Mouse (Mus musculus): Measurements from ENCODE around the gene Gm9611. TPM values are rescaled to one million over a fixed set of nuclear protein-coding genes. Genes with fewer than 3 reads are reported as not detected.

Gene Gm9611
- not detected in 2 replicates for polyA plus RNA-seq (2015; fragmentation: Nextera tagmentation; extraction: Ambion mirVana)

DNA sequence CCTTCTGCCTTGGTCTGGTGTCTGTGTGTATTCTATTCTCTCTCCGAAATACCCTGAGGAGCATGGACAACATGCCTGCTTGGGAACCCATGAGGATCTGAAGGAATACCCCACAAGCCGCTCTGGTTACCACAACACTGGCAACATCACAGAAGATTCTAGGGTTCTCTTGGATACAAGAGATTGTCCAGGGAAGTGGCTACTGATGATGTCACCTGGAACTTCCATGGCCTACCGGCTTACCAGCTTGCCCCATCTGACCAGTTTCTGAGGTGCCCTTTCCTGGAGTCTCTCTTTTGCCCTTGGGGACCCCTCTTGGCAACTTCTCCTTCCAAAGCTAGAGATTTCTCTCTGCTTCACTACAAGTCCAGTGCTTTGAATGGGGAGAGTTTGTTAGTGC is at the start of gene Gm9611:
Gene Gm9611, minus strand, starts transcription at position 101 of the 400 bp plus-strand sequence.

DNA sequence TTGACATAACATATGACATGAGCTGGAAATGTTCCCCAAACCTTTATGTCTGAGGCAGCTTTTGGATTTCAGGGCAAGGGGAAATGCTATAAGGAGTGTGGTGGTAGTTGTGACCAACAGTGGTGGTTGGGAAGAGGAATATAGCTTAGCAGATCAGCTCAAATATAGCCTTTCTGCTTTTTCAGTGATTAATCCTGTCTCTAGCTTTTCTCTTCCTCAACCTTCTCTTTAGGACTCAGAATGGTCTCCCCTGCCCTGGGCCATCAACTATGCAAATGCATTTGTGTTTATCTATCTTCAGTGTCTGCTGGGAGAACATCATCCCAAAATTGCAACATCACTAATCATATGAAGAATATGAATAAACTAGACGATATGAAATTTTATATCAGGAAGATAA is 12.8 kb upstream of the Gm9611 start, which contains the start of gene Gm7995:
Gene Gm7995, plus strand, starts transcription at position 301 of the 400 bp plus-strand sequence.

DNA sequence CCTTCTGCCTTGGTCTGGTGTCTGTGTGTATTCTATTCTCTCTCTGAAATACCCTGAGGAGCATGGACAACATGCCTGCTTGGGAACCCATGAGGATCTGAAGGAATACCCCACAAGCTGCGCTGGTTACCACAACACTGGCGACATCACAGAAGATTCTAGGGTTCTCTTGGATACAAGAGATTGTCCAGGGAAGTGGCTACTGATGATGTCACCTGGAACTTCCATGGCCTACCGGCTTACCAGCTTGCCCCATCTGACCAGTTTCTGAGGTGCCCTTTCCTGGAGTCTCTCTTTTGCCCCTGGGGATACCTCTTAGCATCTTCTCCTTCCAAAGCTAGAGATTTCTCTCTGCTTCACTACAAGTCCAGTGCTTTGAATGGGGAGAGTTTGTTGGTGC is 37.2 kb downstream of the Gm9611 start, which contains the start of gene Gm17026:
Gene Gm17026, minus strand, starts transcription at position 101 of the 400 bp plus-strand sequence.

Small RNAs within 50 kb of the gene (microRNA-seq; reads per million reads assigned to microRNA genes)
- gene Gm25208 (ENCODE audit: borderline replicate concordance, insufficient number of aligned reads) (not detected), gene Gm25892 (ENCODE audit: borderline replicate concordance, insufficient number of aligned reads) (not detected)

Other genes with a start within 250 kb of the Gm9611 start
- gene Gm7951, start 180.0 kb downstream of the Gm9611 start, polyA plus RNA-seq (2015; fragmentation: Nextera tagmentation; extraction: Ambion mirVana), result not detected in 2 replicates
- not detected in 2 replicates for gene Gm17027, start 134.7 kb downstream of the Gm9611 start, polyA plus RNA-seq (2015; fragmentation: Nextera tagmentation; extraction: Ambion mirVana)
- gene Gm3573, start 106.6 kb downstream of the Gm9611 start, polyA plus RNA-seq (2015; fragmentation: Nextera tagmentation; extraction: Ambion mirVana), result not detected in 2 replicates
- gene Gm17026, start 37.3 kb downstream of the Gm9611 start, polyA plus RNA-seq (2015; fragmentation: Nextera tagmentation; extraction: Ambion mirVana), result not detected in 2 replicates
- not detected in 2 replicates for gene Gm7995, start 12.9 kb upstream of the Gm9611 start, polyA plus RNA-seq (2015; fragmentation: Nextera tagmentation; extraction: Ambion mirVana)
- not detected in 2 replicates for gene Gm8005, start 142.3 kb upstream of the Gm9611 start, polyA plus RNA-seq (2015; fragmentation: Nextera tagmentation; extraction: Ambion mirVana)
- not detected in 2 replicates for gene Gm8011, start 166.5 kb upstream of the Gm9611 start, polyA plus RNA-seq (2015; fragmentation: Nextera tagmentation; extraction: Ambion mirVana)
- not detected in 2 replicates for gene Gm8020, start 205.0 kb upstream of the Gm9611 start, polyA plus RNA-seq (2015; fragmentation: Nextera tagmentation; extraction: Ambion mirVana)
- not detected in 2 replicates for gene Gm8024, start 226.9 kb upstream of the Gm9611 start, polyA plus RNA-seq (2015; fragmentation: Nextera tagmentation; extraction: Ambion mirVana)